Mouse (Mus musculus): ENCODE data around the gene Galnt2. TPM values are rescaled to one million over a fixed set of nuclear protein-coding genes. Genes with fewer than 3 reads are reported as not detected.

The Galnt2 gene
- not detected in 2 replicates for polyA plus RNA-seq (2012)

DNA sequence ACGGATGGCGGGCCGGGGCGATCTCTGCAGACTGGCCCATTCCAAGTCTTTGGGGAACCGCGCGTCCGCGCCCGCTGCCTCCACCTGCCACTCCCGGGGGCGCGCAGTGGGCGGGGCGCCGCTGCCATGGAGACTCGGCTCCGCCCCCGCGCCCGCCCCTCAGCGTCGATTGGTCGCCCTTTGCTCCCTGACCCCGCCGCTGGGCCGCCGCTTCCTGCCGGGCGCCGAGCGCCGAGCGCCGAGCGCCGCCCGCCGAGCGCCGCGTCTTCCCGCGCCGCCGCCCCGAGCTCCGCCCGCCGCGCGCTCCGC is at the start of gene Galnt2:
TSS of gene Galnt2 (plus strand) at position 216 of the 309 bp plus-strand sequence.
- TF ChIP-seq GATA1 (IDR thresholded peaks at IDR 0.05; ENCODE audit: low read length), result no peak

DNA sequence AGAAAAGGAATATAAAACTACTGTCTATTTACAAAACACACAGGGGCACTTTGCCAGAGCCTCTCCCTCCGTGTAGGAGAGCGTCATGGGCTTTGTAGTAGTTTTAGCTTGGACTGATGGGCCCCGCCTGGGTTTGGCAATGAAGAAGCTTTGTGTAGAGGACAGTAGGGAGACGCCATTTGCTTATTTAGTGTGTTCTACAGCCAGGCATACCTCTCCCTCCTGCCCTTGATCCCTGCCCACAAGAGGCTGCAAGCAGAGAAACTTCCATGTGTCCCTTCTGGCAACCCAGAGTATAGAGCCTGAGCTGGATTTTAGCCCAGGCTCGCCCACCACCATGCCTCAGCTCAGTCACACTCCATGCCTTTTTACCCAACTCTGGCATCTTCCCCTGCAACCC is 49.4 kb upstream of the Galnt2 start:
- no peak for TF ChIP-seq GATA1 (IDR thresholded peaks at IDR 0.05; ENCODE audit: low read length)

DNA sequence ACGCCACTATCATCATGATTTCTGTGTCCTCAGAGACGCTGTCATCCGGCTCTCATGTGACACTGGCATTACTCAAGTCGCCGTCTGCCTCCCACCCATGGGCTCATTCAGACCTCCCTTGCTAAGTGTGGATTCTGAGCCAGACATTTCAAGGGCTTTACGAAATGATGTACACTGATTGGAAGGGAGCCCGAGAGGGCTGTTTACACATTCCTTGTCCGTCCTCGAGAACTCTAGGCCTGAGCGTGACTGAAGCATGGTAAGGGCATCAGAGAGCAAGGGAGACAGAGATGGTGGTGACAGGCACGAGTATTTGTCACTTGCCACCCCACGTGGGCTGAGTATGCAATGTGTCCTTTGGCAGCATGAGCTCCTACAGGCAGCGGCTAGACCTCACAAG is 49.0 kb upstream of the Galnt2 start:
- no peak for TF ChIP-seq GATA1 (IDR thresholded peaks at IDR 0.05; ENCODE audit: low read length)

DNA sequence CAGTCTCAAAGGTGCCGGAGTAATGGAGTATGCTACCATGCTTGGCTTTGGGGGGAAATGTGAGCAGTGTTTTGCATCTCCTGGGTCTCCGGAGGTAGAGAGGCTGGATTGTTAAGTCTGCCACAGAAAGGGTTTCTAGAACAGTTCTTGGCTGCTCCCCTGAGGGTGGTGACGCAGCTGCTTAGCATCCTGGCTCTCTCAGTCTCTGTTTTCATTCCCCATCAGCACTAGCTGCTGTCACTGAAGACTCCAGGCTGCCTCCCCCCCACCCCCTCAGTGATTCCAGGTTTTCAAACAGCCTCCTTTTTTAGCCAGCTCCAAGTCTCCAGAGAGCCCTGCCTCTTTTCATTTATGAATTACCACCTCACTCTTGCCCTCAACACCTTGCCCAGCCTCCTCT is 47.1 kb upstream of the Galnt2 start:
- TF ChIP-seq GATA1 (IDR thresholded peaks at IDR 0.05; ENCODE audit: low read length), result no peak

DNA sequence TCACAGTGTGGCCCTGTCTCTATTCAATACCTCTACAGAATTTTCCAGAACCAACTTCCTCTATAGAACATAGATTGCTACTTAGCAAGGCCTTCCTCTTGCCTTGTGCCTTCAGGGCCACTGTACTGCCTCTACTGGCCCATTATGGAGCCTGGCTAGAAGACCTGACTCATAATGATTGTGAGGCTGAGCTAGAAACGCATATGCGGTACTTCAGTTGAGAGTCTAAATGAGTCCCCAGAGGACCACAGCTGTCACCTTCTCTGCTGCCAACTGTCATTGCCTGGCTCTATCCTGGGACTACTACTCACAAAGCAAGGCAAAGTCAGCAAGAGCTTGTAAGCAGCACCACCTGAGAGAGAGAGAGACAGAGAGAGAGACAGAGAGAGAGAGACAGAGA is 46.7 kb upstream of the Galnt2 start:
- no peak for TF ChIP-seq GATA1 (IDR thresholded peaks at IDR 0.05; ENCODE audit: low read length)

DNA sequence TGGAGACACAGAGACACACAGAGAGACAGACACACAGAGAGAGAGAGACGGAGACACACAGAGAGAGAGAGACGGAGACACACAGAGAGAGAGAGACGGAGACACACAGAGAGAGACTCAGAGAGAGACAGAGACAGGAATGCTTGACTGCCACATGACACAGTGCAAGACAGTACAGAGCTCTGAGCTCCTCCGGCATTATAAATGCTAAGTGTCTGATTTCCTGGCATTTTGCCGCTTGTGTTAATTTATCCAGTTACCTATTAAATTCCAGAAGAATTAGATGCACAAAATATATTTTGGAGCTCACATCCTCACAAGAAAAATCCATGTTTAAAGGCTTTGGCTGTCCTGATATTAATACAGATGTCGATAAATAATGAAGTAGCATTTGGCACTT is 46.1 kb upstream of the Galnt2 start:
- no peak for TF ChIP-seq GATA1 (IDR thresholded peaks at IDR 0.05; ENCODE audit: low read length)

DNA sequence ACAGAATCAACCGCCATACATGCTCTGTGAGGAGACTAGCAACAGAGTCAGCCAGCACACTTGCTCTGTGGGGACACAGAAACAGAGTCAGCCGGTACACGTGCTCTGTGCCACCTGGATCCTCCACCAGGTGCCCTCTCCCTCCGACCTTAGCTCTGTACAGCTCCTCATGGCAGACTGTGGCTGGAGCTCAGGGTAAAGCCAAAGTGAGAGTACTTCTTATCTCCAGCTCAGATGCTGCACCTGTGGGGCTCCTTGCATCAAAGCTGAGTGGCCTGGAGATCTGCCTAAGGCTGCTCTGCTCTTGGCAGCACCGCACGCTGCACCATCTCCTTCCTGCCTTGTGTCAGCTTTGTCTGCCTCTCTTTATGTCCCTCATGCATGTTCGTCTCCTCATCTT is 40.8 kb upstream of the Galnt2 start:
- no peak for TF ChIP-seq GATA1 (IDR thresholded peaks at IDR 0.05; ENCODE audit: low read length)

DNA sequence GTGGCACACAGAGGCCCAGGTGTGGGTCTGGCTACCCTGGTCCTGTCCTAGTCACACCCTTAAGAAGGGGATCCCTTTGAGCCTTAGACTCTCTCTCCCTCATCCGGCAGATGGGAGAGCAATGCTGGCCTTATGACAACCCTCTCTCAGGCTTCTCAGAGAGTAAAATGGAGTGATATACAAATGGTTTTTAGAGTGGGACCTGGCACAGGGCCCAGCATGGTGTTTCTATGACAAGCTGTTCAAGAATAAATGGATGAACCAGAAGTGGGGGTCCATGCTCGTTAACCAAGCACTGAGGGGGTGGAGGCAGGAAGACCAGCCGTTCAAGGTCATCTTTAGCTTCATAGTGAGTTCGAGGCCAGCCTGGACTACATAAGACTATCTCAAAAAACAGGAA is 38.9 kb upstream of the Galnt2 start:
- no peak for TF ChIP-seq GATA1 (IDR thresholded peaks at IDR 0.05; ENCODE audit: low read length)

DNA sequence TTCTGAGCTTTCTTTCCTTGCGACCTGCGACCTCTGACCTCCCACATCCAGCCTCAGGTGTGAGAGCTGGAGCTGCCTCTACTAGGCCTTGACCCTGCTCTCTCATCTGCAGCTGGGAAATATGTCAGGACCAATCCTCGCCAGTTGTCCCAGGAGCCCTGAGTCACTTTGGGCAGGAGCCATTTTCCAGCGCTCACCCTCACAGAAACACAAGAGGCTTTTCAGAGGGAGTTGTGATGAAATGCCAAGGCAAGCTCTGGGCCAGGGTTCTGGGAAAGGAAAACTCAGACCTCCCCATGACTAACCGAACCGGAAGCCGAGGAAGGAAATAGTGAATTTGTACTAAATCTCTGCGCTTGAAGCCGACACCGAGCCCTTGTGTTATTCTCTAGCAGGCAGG is 38.2 kb upstream of the Galnt2 start:
- no peak for TF ChIP-seq GATA1 (IDR thresholded peaks at IDR 0.05; ENCODE audit: low read length)

DNA sequence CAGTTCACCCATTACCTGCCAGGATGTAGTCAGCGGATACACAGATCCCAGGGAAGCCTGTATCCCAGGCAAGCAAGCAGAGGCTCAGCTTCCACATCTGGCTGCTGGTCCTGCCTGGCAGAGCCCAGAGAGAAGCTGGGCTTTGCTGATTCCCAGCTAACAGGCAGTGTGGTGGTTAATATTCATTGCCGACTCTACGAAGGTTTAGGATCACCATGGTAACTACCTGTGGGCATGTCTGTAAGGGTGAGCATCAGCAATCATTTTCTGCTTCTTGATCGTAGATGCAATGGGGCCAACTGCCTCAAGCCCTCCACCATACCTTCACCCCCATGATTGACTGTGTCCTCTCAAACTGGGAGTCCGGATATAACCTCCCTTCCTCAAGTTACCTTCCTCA is 37.2 kb upstream of the Galnt2 start:
- no peak for TF ChIP-seq GATA1 (IDR thresholded peaks at IDR 0.05; ENCODE audit: low read length)

DNA sequence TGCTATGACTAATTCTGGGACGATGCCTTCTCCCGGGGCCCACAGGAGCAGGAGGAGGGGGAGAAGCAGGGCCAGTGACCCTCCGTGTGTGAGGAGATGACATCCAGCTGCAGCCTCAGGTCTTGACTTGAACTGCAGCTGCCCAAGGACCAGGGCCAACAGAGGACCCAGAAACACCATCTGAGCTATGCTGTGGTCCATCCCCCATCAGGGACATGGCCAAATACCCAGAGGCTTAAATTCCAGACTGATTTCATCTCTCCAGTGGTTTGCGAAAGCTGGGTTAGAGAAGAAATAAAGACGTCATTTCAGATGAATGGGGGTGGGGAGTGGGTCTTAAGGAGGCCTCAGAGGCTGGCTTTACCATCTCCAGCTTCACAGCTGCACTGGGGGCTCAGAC is 35.0 kb upstream of the Galnt2 start:
- TF ChIP-seq GATA1 (IDR thresholded peaks at IDR 0.05; ENCODE audit: low read length), result no peak

DNA sequence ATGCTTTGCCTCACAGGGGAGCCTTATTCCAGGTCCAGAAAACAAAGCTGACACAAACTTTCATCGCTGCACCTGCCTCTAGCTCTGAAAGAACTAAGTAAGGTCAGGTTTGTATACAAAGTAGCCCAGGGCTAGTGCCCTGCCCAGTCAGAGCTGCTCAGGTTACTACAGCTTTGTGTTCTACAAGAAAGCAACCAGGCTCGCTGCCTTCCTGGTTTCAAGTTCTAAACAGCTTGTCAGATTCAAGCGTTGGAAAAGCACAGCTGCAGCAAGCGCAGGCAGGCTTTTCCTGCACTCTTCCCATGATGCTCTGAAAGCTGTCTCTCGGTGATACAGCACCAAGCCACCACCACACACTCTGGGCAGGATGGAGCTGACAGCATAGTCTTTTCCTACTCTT is 34.4 kb upstream of the Galnt2 start:
- TF ChIP-seq GATA1 (IDR thresholded peaks at IDR 0.05; ENCODE audit: low read length), result no peak

DNA sequence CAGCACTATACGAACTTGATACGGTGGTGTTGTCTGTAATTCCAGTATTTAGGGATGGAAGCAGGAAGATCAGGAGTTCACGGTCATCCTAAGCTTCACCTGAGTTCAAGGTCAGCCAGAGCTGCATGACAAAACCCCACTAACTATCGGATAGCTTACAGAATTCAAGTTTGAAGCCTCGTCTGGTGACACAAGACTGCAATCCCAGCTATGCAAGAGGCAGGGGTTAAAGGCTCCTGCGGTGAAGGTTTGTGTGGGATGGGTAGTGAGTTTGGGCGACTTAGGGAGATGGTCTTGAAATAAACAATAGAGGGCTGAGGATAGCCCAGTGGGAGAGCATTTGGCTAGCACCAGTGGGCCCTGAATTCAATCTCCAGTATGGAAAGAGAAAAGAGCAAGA is 33.0 kb upstream of the Galnt2 start:
- no peak for TF ChIP-seq GATA1 (IDR thresholded peaks at IDR 0.05; ENCODE audit: low read length)

DNA sequence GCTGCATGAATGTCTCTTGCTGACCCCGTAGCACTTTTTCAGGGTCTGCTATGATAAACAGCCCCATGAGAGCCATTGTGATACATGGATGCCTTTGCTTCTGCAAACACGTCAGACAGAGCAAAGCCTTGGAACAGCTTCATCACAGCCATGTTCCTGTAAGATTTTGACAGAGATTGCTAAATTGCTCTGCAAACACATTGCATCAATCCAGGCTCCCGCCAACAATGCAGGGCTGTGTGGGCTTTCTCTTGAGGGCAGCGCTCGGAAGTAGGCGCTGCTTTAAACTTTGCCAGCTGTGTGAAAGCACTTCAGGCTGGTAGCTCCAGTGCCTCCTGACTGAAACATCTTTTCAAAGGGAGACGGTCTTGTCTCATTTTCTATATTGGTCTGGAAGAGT is 30.8 kb upstream of the Galnt2 start:
- TF ChIP-seq GATA1 (IDR thresholded peaks at IDR 0.05; ENCODE audit: low read length), result no peak

DNA sequence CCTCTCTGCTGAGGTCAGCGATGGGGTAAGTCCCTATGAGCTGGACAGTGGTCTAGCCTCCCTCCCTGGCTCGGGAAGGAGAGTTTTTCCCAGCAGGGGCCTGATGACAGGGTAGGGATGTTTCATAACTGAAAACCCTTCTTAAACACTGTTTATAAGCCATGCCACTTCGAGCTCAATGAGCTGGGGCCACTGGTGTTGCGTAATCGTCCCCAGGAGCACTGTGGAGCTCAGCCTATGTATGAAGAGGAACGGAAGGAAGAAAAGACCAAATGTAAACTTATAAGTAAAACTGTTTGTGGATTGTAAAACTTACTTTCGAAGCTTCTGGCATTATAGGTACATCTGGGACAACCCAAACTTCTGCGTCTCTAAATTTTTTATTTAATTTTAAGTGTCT is 29.5 kb upstream of the Galnt2 start:
- no peak for TF ChIP-seq GATA1 (IDR thresholded peaks at IDR 0.05; ENCODE audit: low read length)

DNA sequence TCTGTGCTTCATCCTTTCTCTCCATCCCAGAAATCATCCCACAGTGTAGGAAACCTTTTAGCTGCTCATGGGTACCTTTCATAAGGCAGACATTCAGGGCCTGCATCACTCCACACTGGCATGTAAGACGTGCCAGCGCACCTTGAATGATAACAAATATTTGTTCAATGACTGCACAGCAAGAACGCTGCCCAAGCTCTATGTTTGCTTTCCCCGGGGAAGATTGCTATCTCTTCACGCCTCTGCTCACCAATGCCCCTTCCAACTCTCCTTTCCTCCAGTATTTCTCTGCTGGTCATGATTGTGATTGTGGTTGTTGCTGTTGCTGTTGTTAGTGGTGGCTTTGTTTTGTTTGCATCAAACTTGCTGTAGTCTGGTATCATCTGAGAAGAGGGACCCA is 28.3 kb upstream of the Galnt2 start:
- no peak for TF ChIP-seq GATA1 (IDR thresholded peaks at IDR 0.05; ENCODE audit: low read length)

DNA sequence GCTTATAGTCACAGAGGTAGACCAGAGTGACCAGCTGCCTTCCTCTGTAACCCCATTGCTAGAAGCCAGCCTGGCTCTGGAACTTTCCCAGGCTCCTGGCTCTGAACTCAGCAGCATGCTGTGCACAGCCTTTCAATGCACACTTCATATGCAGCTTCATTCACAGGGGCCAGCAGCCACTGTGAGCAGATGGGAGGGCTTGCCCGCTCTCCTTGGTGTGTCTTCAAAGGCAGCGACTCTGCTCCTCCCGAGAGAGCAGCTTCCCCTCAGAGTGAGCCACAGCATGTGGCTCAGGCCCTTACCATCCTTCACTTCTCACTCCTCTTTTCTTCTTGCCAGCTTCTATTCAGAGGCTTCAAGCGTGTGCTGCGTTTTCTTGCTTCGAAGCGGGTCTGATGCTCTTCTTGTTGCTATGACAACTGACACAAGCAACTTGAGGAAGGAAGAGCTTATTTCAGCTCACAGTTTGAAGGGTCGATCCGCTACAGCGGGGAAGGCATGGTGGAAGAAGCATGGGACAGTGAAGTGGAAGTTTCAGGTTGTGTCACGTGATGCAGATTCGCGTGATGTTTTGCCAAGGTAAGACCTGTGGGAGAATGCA is 27.1 kb upstream of the Galnt2 start:
- no peak for TF ChIP-seq GATA1 (IDR thresholded peaks at IDR 0.05; ENCODE audit: low read length)

DNA sequence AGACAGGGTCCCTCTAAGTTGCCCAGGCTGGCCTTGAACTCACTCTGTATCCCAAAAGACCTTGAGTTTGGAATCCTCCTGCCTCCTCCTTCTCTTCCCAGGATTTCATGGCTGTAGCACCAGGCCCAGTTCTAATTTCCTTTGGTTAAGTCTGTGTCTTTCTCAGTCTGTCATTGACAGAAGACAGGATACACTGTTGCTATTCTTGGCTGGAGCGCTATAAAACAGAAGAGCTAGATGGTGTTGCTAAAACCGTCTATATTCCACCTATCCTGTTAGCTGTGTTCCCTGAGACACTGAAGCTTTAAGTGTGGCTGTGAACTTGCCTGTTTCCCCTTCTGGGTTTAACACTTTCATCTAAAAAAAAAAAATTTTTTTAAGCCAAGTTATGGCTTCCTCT is 19.0 kb upstream of the Galnt2 start:
- TF ChIP-seq GATA1 (IDR thresholded peaks at IDR 0.05; ENCODE audit: low read length), result no peak

Data from G1E-ER4 (cell line).